Mouse (Mus musculus) liver, adult 2 months (tissue): Measurements from ENCODE around the gene Gsk3a.

Experiments used
- CTCF ChIP-seq: fragments of 200-500 bp; IDR thresholded peaks from 2 replicates; pipeline ENCODE4 v1.5.1; 2011; ENCODE audit warnings: low read depth, low read length, control low read depth
- POLR2A ChIP-seq: fragments of 200-500 bp; IDR thresholded peaks from 2 replicates; pipeline ENCODE4 v1.6.1; 2011; ENCODE audit warnings: low read length, control low read depth; ENCODE audit not compliant: insufficient read depth; ENCODE audit errors: extremely low read depth

DNA sequence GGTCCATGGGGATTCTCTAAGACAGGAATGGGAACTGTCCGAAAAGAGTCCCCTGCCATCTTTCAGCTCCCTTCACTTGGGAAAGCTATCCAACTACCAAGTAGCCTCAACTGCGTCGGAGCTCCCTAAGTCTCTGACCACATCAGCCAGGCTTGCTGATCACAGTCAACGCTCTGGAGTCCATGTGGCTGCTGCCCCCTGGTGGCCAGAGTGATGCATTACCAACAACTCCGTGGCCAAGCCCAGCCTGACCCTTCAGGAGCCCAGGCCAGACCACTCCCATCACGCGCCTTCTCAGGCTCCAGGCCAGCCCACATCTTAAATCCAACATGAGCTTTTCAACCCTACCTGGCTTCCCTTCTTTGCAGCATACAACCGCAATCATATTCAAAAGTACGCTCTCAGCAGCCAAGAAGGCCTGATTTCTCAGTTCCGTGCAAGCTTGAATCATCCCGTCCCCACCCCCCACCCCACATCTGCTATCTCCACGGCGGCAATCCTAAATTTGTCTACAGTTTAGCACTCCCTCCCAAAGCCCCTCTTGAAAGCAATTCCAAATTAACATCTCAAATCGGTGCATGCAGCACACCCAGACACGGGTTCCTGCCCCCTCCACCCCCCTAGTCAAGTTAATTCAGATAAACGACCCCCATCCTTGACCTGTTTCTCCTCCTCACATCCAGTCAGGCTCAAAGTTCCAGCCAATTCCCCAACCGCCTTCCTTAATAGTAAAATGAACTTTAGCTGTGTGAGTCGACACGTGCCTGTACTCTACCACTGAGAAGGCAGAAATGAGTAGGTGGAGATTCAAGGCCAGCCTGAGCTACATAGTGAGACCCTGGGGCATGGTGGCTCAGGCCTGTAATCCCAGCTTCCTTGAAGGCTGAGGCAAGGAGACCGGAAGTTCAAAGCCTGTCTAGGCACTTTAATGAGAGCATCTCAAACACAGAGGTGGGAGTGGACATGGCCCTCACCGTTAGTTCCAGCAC is 49.7 kb downstream of the Gsk3a start:
- TF ChIP-seq CTCF (peak; percentile 99), POLR2A (no peak)
